15 mouse cellular contexts compared by ENCODE assay signal in genomic region chr15:82217039-82217438, GRCm38 (mm10). TPM values are rescaled to one million over a fixed set of nuclear protein-coding genes. Genes with fewer than 3 reads are reported as not detected.
A peak's percentile ranks its signal among the peaks of the same experiment; 100 is the strongest.
DNase-seq lines count a peak whose midpoint lies in the region; ATAC-seq and TF ChIP-seq lines count a peak whose summit lies in the region.
"Had no signal": no experiment of that assay in that cellular context is flagged by ENCODE, and none has a peak within 500 bp of the region (broad histone marks: within the 10 kb centered on the region; RNA-seq: fewer than 3 reads in every experiment).

No protein-coding gene starts in this region.

- H3K27me3 ChIP-seq in forebrain, embryonic 10.5 days (ENCODE audit: poor library complexity, severe bottlenecking): peaks cover 81% of the 10 kb centered on the region
- peaks cover 39% of the 10 kb centered on the region for H3K27me3 ChIP-seq in forebrain, embryonic 11.5 days (ENCODE audit: control insufficient read depth, insufficient read depth, low read length)
- peaks cover 60% of the 10 kb centered on the region for H3K27me3 ChIP-seq in neural tube, embryonic 13.5 days
- peaks cover 45% of the 10 kb centered on the region for H3K27me3 ChIP-seq in neural tube, embryonic 15.5 days (replicated peaks)
- H3K27me3 ChIP-seq in embryonic facial prominence, embryonic 13.5 days: peaks cover 79% of the 10 kb centered on the region

- peaks cover 63% of the 10 kb centered on the region for H3K4me1 ChIP-seq in forebrain, embryonic 10.5 days
- peaks cover 12% of the 10 kb centered on the region for H3K4me1 ChIP-seq in forebrain, embryonic 11.5 days (replicated peaks; ENCODE audit: control insufficient read depth, insufficient read depth, low read length)
- H3K4me1 ChIP-seq in neural tube, embryonic 13.5 days (replicated peaks): peaks cover 38% of the 10 kb centered on the region
- peaks cover 24% of the 10 kb centered on the region for H3K4me1 ChIP-seq in neural tube, embryonic 15.5 days
- peaks cover 22% of the 10 kb centered on the region for H3K4me1 ChIP-seq in embryonic facial prominence, embryonic 13.5 days
- H3K4me1 ChIP-seq in olfactory bulb, adult 2 months (ENCODE audit: control insufficient read depth, insufficient read depth, low read length): peaks cover 58% of the 10 kb centered on the region

- no peak overlapping the region for H3K9ac ChIP-seq in forebrain, embryonic 11.5 days (ENCODE audit: low read length)
- H3K9ac ChIP-seq in neural tube, embryonic 13.5 days: 0 out of 2 replicates have a peak overlapping the region, but pooled peaks have one; percentile 8
- no peak overlapping the region for H3K9ac ChIP-seq in neural tube, embryonic 15.5 days (replicated peaks)
- H3K9ac ChIP-seq in embryonic facial prominence, embryonic 13.5 days: 0 out of 2 replicates have a peak overlapping the region, but pooled peaks have one; percentile 16
- H3K9ac ChIP-seq: limb, embryonic 12.5 days had no signal

- peak; percentile 69 for TF ChIP-seq CTCF in olfactory bulb, adult 2 months (IDR thresholded peaks at IDR 0.05; ENCODE audit: insufficient read depth, low read depth, low read length)

- no peaks in the 10 kb centered on the region for H3K9me3 ChIP-seq in forebrain, embryonic 10.5 days
- H3K9me3 ChIP-seq in forebrain, embryonic 11.5 days (ENCODE audit: control insufficient read depth, low read length): no peaks in the 10 kb centered on the region
- H3K9me3 ChIP-seq in neural tube, embryonic 13.5 days: no peaks in the 10 kb centered on the region
- no peaks in the 10 kb centered on the region for H3K9me3 ChIP-seq in neural tube, embryonic 15.5 days (replicated peaks)
- no peaks in the 10 kb centered on the region for H3K9me3 ChIP-seq in embryonic facial prominence, embryonic 13.5 days
- H3K9me3 ChIP-seq: limb, embryonic 12.5 days had no signal

- ATAC-seq in forebrain, embryonic 11.5 days (replicated peaks; ENCODE audit: low FRiP score): no peak
- no peak for ATAC-seq in neural tube, embryonic 13.5 days (ENCODE audit: low read depth)
- no peak for ATAC-seq in neural tube, embryonic 15.5 days (ENCODE audit: low FRiP score)
- no peak for ATAC-seq in embryonic facial prominence, embryonic 13.5 days (ENCODE audit: insufficient number of reproducible peaks, insufficient read depth, low FRiP score, low TSS enrichment, low read depth)
- ATAC-seq: lung, postnatal 0 days had no signal

- DNase-seq in forebrain, embryonic 10.5 days (ENCODE audit: extremely low spot score, low spot score): no peak
- DNase-seq in forebrain, embryonic 11.5 days (ENCODE audit: low spot score): no peak
- no peak for DNase-seq in left cerebral cortex, adult 18-20 months (ENCODE audit: low spot score in 2 of 2)
- no peak for DNase-seq in adrenal gland, postnatal 25 days
- DNase-seq: gastrocnemius, postnatal 10 days; kidney, postnatal 10 days had no signal

- peak overlapping the region; percentile 27; the same call in 1 of the 2 replicates for H3K27ac ChIP-seq in forebrain, embryonic 10.5 days
- no peak overlapping the region; the same call in 1 of the 2 replicates for H3K27ac ChIP-seq in forebrain, embryonic 11.5 days (ENCODE audit: low read depth, low read length)
- no peak overlapping the region for H3K27ac ChIP-seq in neural tube, embryonic 13.5 days (replicated peaks)
- H3K27ac ChIP-seq in neural tube, embryonic 15.5 days (replicated peaks): no peak overlapping the region
- no peak overlapping the region for H3K27ac ChIP-seq in embryonic facial prominence, embryonic 13.5 days
- peak overlapping the region; percentile 96 for H3K27ac ChIP-seq in olfactory bulb, adult 2 months (ENCODE audit: insufficient read depth, low read depth, low read length)
- H3K27ac ChIP-seq: limb, embryonic 12.5 days; stomach, postnatal 0 days had no signal

- no peaks in the 10 kb centered on the region for H3K36me3 ChIP-seq in forebrain, embryonic 10.5 days (replicated peaks)
- no peaks in the 10 kb centered on the region for H3K36me3 ChIP-seq in forebrain, embryonic 11.5 days (ENCODE audit: control insufficient read depth, insufficient read depth, low read length)
- H3K36me3 ChIP-seq in neural tube, embryonic 13.5 days: no peaks in the 10 kb centered on the region
- H3K36me3 ChIP-seq in neural tube, embryonic 15.5 days: no peaks in the 10 kb centered on the region
- H3K36me3 ChIP-seq in embryonic facial prominence, embryonic 13.5 days: no peaks in the 10 kb centered on the region
- H3K36me3 ChIP-seq: limb, embryonic 12.5 days had no signal

- no peak for TF ChIP-seq POLR2A in olfactory bulb, adult 2 months (IDR thresholded peaks at IDR 0.05; ENCODE audit: insufficient read depth, low read depth, low read length)

- no peak overlapping the region for H3K4me2 ChIP-seq in forebrain, embryonic 11.5 days (ENCODE audit: low read depth, low read length, severe bottlenecking)
- no peak overlapping the region for H3K4me2 ChIP-seq in neural tube, embryonic 13.5 days
- no peak overlapping the region for H3K4me2 ChIP-seq in neural tube, embryonic 15.5 days
- H3K4me2 ChIP-seq in embryonic facial prominence, embryonic 13.5 days: no peak overlapping the region
- H3K4me2 ChIP-seq: limb, embryonic 12.5 days; midbrain, embryonic 11.5 days had no signal

- H3K4me3 ChIP-seq in forebrain, embryonic 10.5 days: no peak overlapping the region
- no peak overlapping the region for H3K4me3 ChIP-seq in forebrain, embryonic 11.5 days (ENCODE audit: low read depth, low read length)
- no peak overlapping the region for H3K4me3 ChIP-seq in neural tube, embryonic 13.5 days
- H3K4me3 ChIP-seq in neural tube, embryonic 15.5 days (replicated peaks): no peak overlapping the region
- no peak overlapping the region for H3K4me3 ChIP-seq in embryonic facial prominence, embryonic 13.5 days
- H3K4me3 ChIP-seq in olfactory bulb, adult 2 months (ENCODE audit: insufficient read depth, low read depth, low read length): no peak overlapping the region
- H3K4me3 ChIP-seq: limb, embryonic 12.5 days had no signal

- WGBS in forebrain, embryonic 10.5 days: 7% methylated on average over 7 of the region's 7 CpGs
- 4% methylated on average over 7 of the region's 7 CpGs for WGBS in forebrain, embryonic 11.5 days
- WGBS in neural tube, embryonic 13.5 days: 5% methylated on average over 7 of the region's 7 CpGs
- WGBS in neural tube, embryonic 15.5 days: 12% methylated on average over 7 of the region's 7 CpGs
- 13% methylated on average over 7 of the region's 7 CpGs for WGBS in embryonic facial prominence, embryonic 13.5 days
- WGBS in olfactory bulb, adult 2 months: 23% methylated on average over 7 of the region's 7 CpGs

RNA-seq across cellular contexts. Expression of gene Shisa8, which starts 4.4 kb away (rescaled TPM):
- 0.87 and 0.95 TPM in 2 replicates for polyA plus RNA-seq in forebrain, embryonic 10.5 days (2016; fragmentation: Nextera tagmentation; extraction: Ambion mirVana)
- 0.87 and 1.2 TPM in 2 replicates for polyA plus RNA-seq in forebrain, embryonic 11.5 days (2014; fragmentation: Nextera tagmentation; extraction: Ambion mirVana)
- 0.72 and 0.82 TPM in 2 replicates for polyA plus RNA-seq in neural tube, embryonic 13.5 days (2015; fragmentation: Nextera tagmentation; extraction: Ambion mirVana)
- polyA plus RNA-seq in neural tube, embryonic 15.5 days (2015; fragmentation: Nextera tagmentation; extraction: Ambion mirVana): 4.6 and 6.7 TPM in 2 replicates
- polyA plus RNA-seq in embryonic facial prominence, embryonic 13.5 days (2015; fragmentation: Nextera tagmentation; extraction: Ambion mirVana): 0.18 and 0.50 TPM in 2 replicates
- not detected in 2 replicates for polyA plus RNA-seq in olfactory bulb, adult 2 months (2012; ENCODE audit: insufficient read depth, insufficient read length, low replicate concordance, missing spikeins)
- 1 to 10 TPM; 2.6 to 3.0 TPM for total RNA-seq in left cerebral cortex, adult 18-20 months (2021)
- total RNA-seq in adrenal gland, postnatal 25 days (2021): 0.24 and 0.48 TPM in 2 replicates
- total RNA-seq: gastrocnemius, postnatal 10 days had no signal

RNA-seq across cellular contexts. Expression of gene Tnfrsf13c, which starts 7.1 kb away (rescaled TPM):
- polyA plus RNA-seq in forebrain, embryonic 10.5 days (2016; fragmentation: Nextera tagmentation; extraction: Ambion mirVana): 0.18 TPM in 1 of 2 replicates, not detected in the other
- polyA plus RNA-seq in forebrain, embryonic 11.5 days (2014; fragmentation: Nextera tagmentation; extraction: Ambion mirVana): 0.35 and 0.64 TPM in 2 replicates
- 0.13 and 0.66 TPM in 2 replicates for polyA plus RNA-seq in neural tube, embryonic 13.5 days (2015; fragmentation: Nextera tagmentation; extraction: Ambion mirVana)
- polyA plus RNA-seq in neural tube, embryonic 15.5 days (2015; fragmentation: Nextera tagmentation; extraction: Ambion mirVana): 0.66 and 0.90 TPM in 2 replicates
- polyA plus RNA-seq in embryonic facial prominence, embryonic 13.5 days (2015; fragmentation: Nextera tagmentation; extraction: Ambion mirVana): 0.17 TPM in 1 of 2 replicates, not detected in the other
- polyA plus RNA-seq in olfactory bulb, adult 2 months (2012; ENCODE audit: insufficient read depth, insufficient read length, low replicate concordance, missing spikeins): not detected in 2 replicates
- total RNA-seq in left cerebral cortex, adult 18-20 months (2021): under 1 TPM; 0.26 to 0.49 TPM
- 0.21 TPM in 1 of 2 replicates, not detected in the other for total RNA-seq in adrenal gland, postnatal 25 days (2021)
- polyA plus RNA-seq: limb, embryonic 12.5 days; stomach, postnatal 0 days had no signal

RNA-seq across cellular contexts. Expression of gene Cenpm, which starts 27.5 kb away (rescaled TPM):
- polyA plus RNA-seq in forebrain, embryonic 10.5 days (2016; fragmentation: Nextera tagmentation; extraction: Ambion mirVana): 95.1 and 97.3 TPM in 2 replicates
- polyA plus RNA-seq in forebrain, embryonic 11.5 days (2014; fragmentation: Nextera tagmentation; extraction: Ambion mirVana): 91.6 and 100 TPM in 2 replicates
- 15.2 and 16.5 TPM in 2 replicates for polyA plus RNA-seq in neural tube, embryonic 13.5 days (2015; fragmentation: Nextera tagmentation; extraction: Ambion mirVana)
- polyA plus RNA-seq in neural tube, embryonic 15.5 days (2015; fragmentation: Nextera tagmentation; extraction: Ambion mirVana): 17.8 and 23.4 TPM in 2 replicates
- polyA plus RNA-seq in embryonic facial prominence, embryonic 13.5 days (2015; fragmentation: Nextera tagmentation; extraction: Ambion mirVana): 61.7 and 72.7 TPM in 2 replicates
- not detected in 2 replicates for polyA plus RNA-seq in olfactory bulb, adult 2 months (2012; ENCODE audit: insufficient read depth, insufficient read length, low replicate concordance, missing spikeins)
- total RNA-seq in left cerebral cortex, adult 18-20 months (2021): 1 to 10 TPM; 4.0 to 4.4 TPM
- 5.9 and 7.5 TPM in 2 replicates for total RNA-seq in adrenal gland, postnatal 25 days (2021)

RNA-seq across cellular contexts. Expression of gene 1500009C09Rik, which starts 35.2 kb away (rescaled TPM):
- polyA plus RNA-seq in forebrain, embryonic 10.5 days (2016; fragmentation: Nextera tagmentation; extraction: Ambion mirVana): 0.26 TPM in 1 of 2 replicates, not detected in the other
- polyA plus RNA-seq in forebrain, embryonic 11.5 days (2014; fragmentation: Nextera tagmentation; extraction: Ambion mirVana): 2.2 and 2.4 TPM in 2 replicates
- 7.8 and 7.9 TPM in 2 replicates for polyA plus RNA-seq in neural tube, embryonic 13.5 days (2015; fragmentation: Nextera tagmentation; extraction: Ambion mirVana)
- 13.0 and 18.4 TPM in 2 replicates for polyA plus RNA-seq in neural tube, embryonic 15.5 days (2015; fragmentation: Nextera tagmentation; extraction: Ambion mirVana)
- polyA plus RNA-seq in embryonic facial prominence, embryonic 13.5 days (2015; fragmentation: Nextera tagmentation; extraction: Ambion mirVana): 0.17 TPM in 1 of 2 replicates, not detected in the other
- not detected in 2 replicates for polyA plus RNA-seq in olfactory bulb, adult 2 months (2012; ENCODE audit: insufficient read depth, insufficient read length, low replicate concordance, missing spikeins)
- 100 to 1,000 TPM in 1 of 2 experiments, 10 to 100 TPM in 1; 93.7 to 101 TPM for total RNA-seq in left cerebral cortex, adult 18-20 months (2021)
- 0.62 TPM in 1 of 2 replicates, not detected in the other for total RNA-seq in adrenal gland, postnatal 25 days (2021)
- total RNA-seq: gastrocnemius, postnatal 10 days; heart, postnatal 25 days had no signal
- polyA plus RNA-seq: limb, embryonic 12.5 days; lung, postnatal 0 days had no signal

RNA-seq across cellular contexts. Expression of gene Sept3, which starts 57.7 kb away (rescaled TPM):
- polyA plus RNA-seq in forebrain, embryonic 10.5 days (2016; fragmentation: Nextera tagmentation; extraction: Ambion mirVana): 62.1 and 62.5 TPM in 2 replicates
- 157 and 162 TPM in 2 replicates for polyA plus RNA-seq in forebrain, embryonic 11.5 days (2014; fragmentation: Nextera tagmentation; extraction: Ambion mirVana)
- polyA plus RNA-seq in neural tube, embryonic 13.5 days (2015; fragmentation: Nextera tagmentation; extraction: Ambion mirVana): 359 and 361 TPM in 2 replicates
- polyA plus RNA-seq in neural tube, embryonic 15.5 days (2015; fragmentation: Nextera tagmentation; extraction: Ambion mirVana): 338 and 367 TPM in 2 replicates
- 30.8 and 32.4 TPM in 2 replicates for polyA plus RNA-seq in embryonic facial prominence, embryonic 13.5 days (2015; fragmentation: Nextera tagmentation; extraction: Ambion mirVana)
- polyA plus RNA-seq in olfactory bulb, adult 2 months (2012; ENCODE audit: insufficient read depth, insufficient read length, low replicate concordance, missing spikeins): 252 and 297 TPM in 2 replicates
- 100 to 1,000 TPM; 494 to 520 TPM for total RNA-seq in left cerebral cortex, adult 18-20 months (2021)
- total RNA-seq in adrenal gland, postnatal 25 days (2021): 3.0 and 4.3 TPM in 2 replicates

Comparison
In these comparisons a context has a peak if more than half of its experiments do, and no peak if none do; other contexts are left out.
1. H3K27ac ChIP-seq: peak in forebrain, embryonic 10.5 days (single experiment) and olfactory bulb, adult 2 months (single experiment); none in forebrain, embryonic 11.5 days (single experiment), neural tube, embryonic 13.5 days (single experiment), neural tube, embryonic 15.5 days (single experiment) and embryonic facial prominence, embryonic 13.5 days (single experiment).
2. H3K9ac ChIP-seq: peak in neural tube, embryonic 13.5 days (single experiment) and embryonic facial prominence, embryonic 13.5 days (single experiment); none in forebrain, embryonic 11.5 days (single experiment) and neural tube, embryonic 15.5 days (single experiment).
3. RNA of gene Cenpm, which starts 27.5 kb away (polyA plus RNA-seq): 95.1 to 97.3 TPM in forebrain, embryonic 10.5 days, 91.6 to 100 TPM in forebrain, embryonic 11.5 days, 61.7 to 72.7 TPM in embryonic facial prominence, embryonic 13.5 days, 17.8 to 23.4 TPM in neural tube, embryonic 15.5 days and 15.2 to 16.5 TPM in neural tube, embryonic 13.5 days; not detected in olfactory bulb, adult 2 months; every median in the first group is over 10 times any median in the second.